Mouse (Mus musculus): ENCODE measurements around the gene Cfap77. TPM values are rescaled to one million over a fixed set of nuclear protein-coding genes. Genes with fewer than 3 reads are reported as not detected.

Cfap77 gene
- polyA plus RNA-seq, 1 experiment, result 0.06 TPM

DNA sequence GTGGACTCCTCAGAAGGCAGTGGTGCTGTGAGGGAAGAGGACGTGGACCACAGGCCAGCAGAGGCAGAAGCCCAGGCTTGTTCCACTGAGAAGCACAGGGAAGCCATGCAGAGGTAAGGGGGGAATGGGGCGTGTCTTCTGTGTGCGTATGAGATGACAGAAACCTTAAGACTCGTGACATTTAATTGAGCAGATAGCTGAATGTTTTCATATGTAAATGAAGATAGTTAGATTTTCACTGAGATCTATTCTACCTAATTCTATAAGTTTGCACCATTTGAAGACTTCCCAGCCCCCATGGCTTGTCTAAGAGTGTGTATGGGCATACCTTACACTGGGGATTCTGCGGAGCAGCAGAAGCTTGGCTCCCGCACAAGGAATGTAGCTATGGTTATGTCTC lies 10.9 kb upstream of the Cfap77 start:
- H3K79me2 ChIP-seq (ENCODE audit: control insufficient read depth, insufficient read depth), result peaks cover 19% of the 10 kb centered on the region
- H3K36me3 ChIP-seq (ENCODE audit: control insufficient read depth, insufficient read depth), result peaks cover 20% of the 10 kb centered on the region
- H3K4me2 ChIP-seq (ENCODE audit: low read depth), result no peak overlapping the region
- H3K27me3 ChIP-seq (ENCODE audit: control insufficient read depth, insufficient read depth, insufficient read length), result no peaks in the 10 kb centered on the region
- H3ac ChIP-seq (ENCODE audit: control insufficient read depth, insufficient read length), result no peak overlapping the region
- no peak overlapping the region for H3K4me3 ChIP-seq
- TF ChIP-seq POLR2A (IDR thresholded peaks at IDR 0.05; ENCODE audit: insufficient read length, low read depth) (no peak), USF1 (IDR thresholded peaks at IDR 0.05; ENCODE audit: low read depth) (no peak), TCF12 (IDR thresholded peaks at IDR 0.05; ENCODE audit: insufficient read depth, poor library complexity, severe bottlenecking) (no peak), MYOG (IDR thresholded peaks at IDR 0.05; ENCODE audit: control insufficient read depth in 1 of 3, insufficient read depth in 1 of 3, insufficient read length in 2 of 3, low read depth in 2 of 3) (no peak), POLR2AphosphoS2 (IDR thresholded peaks at IDR 0.05; ENCODE audit: insufficient read length, low read depth) (no peak)

DNA sequence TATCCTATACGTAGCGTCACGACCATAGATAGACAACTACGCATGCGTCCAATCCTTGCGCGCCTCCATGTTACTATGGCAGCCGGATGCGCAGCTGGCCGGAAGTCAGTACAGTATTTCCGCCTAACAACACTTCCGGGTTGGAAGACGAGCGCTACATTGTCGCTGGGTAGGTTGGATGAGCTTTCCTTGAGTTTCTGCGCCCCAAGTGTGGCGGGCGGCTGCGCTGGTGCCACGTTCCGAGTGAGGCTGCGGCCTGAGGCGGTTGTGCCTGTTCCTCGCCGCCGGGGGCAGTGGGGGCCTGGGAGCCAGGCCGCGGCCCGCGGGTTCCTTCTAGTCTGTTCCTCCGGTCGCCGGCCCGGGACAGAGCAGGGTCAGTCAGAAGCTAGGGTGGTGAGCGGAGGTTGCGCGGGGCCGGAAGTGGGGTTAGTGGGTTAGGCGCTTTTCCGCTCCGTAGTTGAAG lies 5.3 kb upstream of the Cfap77 start, which contains the start of gene Ttf1:
TSS of gene Ttf1 (plus strand) at position 128 of the 463 bp plus-strand sequence.
- peaks cover under 1% of the 10 kb centered on the region for H3K27me3 ChIP-seq (ENCODE audit: control insufficient read depth, insufficient read depth, insufficient read length)
- H3ac ChIP-seq (ENCODE audit: control insufficient read depth, insufficient read length), result peak within 1 kb of the TSS; percentile 51
- TF ChIP-seq MYOD1 (IDR thresholded peaks at IDR 0.05; ENCODE audit: control insufficient read depth in 1 of 3, insufficient read length in 2 of 3, low read depth in 2 of 3) (peak in 2 of 3 experiments; percentile 48 to 49), CEBPB (IDR thresholded peaks at IDR 0.05; ENCODE audit: insufficient read depth, poor library complexity, severe bottlenecking) (no peak), POLR2AphosphoS2 (IDR thresholded peaks at IDR 0.05; ENCODE audit: insufficient read length, low read depth) (peak; percentile 69), MYOG (IDR thresholded peaks at IDR 0.05; ENCODE audit: control insufficient read depth in 1 of 3, insufficient read depth in 1 of 3, insufficient read length in 2 of 3, low read depth in 2 of 3) (peak in 2 of 3 experiments; percentile 20 to 40), POLR2A (IDR thresholded peaks at IDR 0.05; ENCODE audit: insufficient read length, low read depth) (peak; percentile 70), TCF3 (IDR thresholded peaks at IDR 0.05; ENCODE audit: insufficient read length, low read depth) (no peak)
- H3K4me2 ChIP-seq (ENCODE audit: low read depth), result peak within 1 kb of the TSS; percentile 90
- H3K4me3 ChIP-seq, result peak within 1 kb of the TSS; percentile 78
- H3K79me2 ChIP-seq (ENCODE audit: control insufficient read depth, insufficient read depth), result peaks cover 21% of the 10 kb centered on the region
- no peaks in the 10 kb centered on the region for H3K36me3 ChIP-seq (ENCODE audit: control insufficient read depth, insufficient read depth)

DNA sequence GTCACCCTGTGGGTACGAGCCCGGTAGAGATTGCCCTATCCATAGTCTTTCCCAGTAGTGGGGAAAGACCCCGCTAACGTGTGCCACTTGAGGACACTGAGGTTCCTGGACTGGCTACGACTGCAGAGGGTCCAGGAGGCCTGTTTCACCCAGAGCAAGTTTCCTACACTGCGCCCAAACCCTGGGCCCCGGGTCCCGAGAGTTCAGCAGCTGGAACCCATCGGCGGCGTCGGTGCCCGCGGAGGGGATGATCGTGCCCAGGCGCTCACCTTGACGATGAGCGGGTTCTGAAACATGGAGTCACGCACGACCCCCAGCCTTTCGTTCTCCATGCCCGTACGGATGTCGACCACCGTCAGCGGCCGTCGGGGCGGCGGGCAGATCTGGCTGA lies 326 bp downstream of the Cfap77 start:
- Histone ChIP-seq H3K27me3 (ENCODE audit: control insufficient read depth, insufficient read depth, insufficient read length) (peaks cover 12% of the 10 kb centered on the region), H3K36me3 (ENCODE audit: control insufficient read depth, insufficient read depth) (no peaks in the 10 kb centered on the region), H3K79me2 (ENCODE audit: control insufficient read depth, insufficient read depth) (no peaks in the 10 kb centered on the region), H3ac (ENCODE audit: control insufficient read depth, insufficient read length) (no peak overlapping the region), H3K4me3 (peak overlapping the region; percentile 14), H3K4me2 (ENCODE audit: low read depth) (peak overlapping the region; percentile 77)
- TF ChIP-seq E2F4 (IDR thresholded peaks at IDR 0.05; ENCODE audit: insufficient read depth) (no peak), MYOD1 (IDR thresholded peaks at IDR 0.05; ENCODE audit: control insufficient read depth in 1 of 3, insufficient read length in 2 of 3, low read depth in 2 of 3) (no peak), POLR2A (IDR thresholded peaks at IDR 0.05; ENCODE audit: insufficient read length, low read depth) (no peak), POLR2AphosphoS2 (IDR thresholded peaks at IDR 0.05; ENCODE audit: insufficient read length, low read depth) (no peak), TCF12 (IDR thresholded peaks at IDR 0.05; ENCODE audit: insufficient read depth, poor library complexity, severe bottlenecking) (no peak), CEBPB (IDR thresholded peaks at IDR 0.05; ENCODE audit: insufficient read depth, poor library complexity, severe bottlenecking) (no peak), MYOG (IDR thresholded peaks at IDR 0.05; ENCODE audit: control insufficient read depth in 1 of 3, insufficient read depth in 1 of 3, insufficient read length in 2 of 3, low read depth in 2 of 3) (no peak), USF1 (IDR thresholded peaks at IDR 0.05; ENCODE audit: low read depth) (no peak)

DNA sequence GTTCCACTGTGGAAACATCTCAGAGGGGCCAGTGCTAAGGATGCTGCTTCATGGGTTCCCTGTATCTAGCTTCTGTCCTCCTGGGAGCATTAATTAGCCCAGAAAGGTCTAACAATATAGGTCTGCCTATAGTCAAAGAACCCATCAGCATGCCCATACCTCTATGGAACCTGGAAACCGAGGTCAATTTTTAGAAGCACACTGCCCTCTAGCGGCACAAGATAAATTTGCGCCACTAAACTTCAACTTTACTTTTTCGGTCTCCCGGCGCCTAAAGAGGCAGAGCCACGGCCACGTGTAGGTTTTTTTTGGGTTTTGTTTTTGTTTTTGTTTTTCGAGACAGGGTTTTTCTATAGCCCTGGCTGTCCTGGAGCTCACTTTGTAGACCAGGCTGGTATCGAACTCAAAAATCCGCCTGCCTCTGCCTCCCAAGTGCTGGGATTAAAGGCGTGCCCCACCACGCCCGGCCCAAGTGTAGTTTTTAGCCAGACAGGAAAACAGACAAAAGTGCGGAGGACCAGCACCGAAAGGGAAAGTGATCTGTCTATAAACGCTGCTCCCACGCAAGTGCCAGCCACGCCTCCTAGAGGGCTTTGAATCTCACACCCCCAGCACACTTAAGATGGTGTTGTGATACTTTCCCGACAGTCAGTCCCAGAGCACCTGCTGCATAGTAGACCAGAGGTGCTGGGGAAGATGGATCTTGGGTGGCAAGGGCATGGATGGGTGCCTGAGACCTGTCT lies 893 bp downstream of the Cfap77 start:
- Histone ChIP-seq H3K79me2 (ENCODE audit: control insufficient read depth, insufficient read depth) (no peaks in the 10 kb centered on the region), H3K27me3 (ENCODE audit: control insufficient read depth, insufficient read depth, insufficient read length) (peaks cover 17% of the 10 kb centered on the region), H3K36me3 (ENCODE audit: control insufficient read depth, insufficient read depth) (no peaks in the 10 kb centered on the region), H3ac (ENCODE audit: control insufficient read depth, insufficient read length) (no peak overlapping the region), H3K4me2 (ENCODE audit: low read depth) (peak overlapping the region; percentile 77), H3K4me3 (peak overlapping the region; percentile 14)
- TF ChIP-seq E2F4 (IDR thresholded peaks at IDR 0.05; ENCODE audit: insufficient read depth) (no peak), USF1 (IDR thresholded peaks at IDR 0.05; ENCODE audit: low read depth) (no peak)

DNA sequence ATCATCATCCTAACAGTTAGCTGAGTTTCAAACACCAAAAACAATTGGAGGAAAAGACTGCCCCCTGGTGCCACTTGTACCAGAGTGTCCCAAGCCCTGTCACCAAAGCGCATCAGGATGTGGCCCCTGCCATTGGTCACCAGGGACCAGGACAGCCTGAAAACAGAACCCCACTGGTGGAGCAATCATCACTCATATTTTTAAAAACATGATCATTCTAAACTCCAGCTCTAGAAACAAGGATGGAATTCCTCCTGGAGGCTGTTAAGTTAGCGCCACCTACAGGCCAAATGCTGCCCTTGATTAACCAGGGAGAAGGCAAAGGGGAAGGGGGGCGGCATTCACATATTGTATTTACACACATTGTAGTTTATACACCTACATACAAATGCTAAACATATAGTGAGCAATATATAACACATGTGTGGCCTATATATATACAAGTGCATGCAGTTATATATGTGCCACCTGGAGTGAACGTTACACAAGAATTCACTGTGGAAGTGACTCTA lies 1.9 kb downstream of the Cfap77 start:
- no peak overlapping the region for H3ac ChIP-seq (ENCODE audit: control insufficient read depth, insufficient read length)
- no peaks in the 10 kb centered on the region for H3K36me3 ChIP-seq (ENCODE audit: control insufficient read depth, insufficient read depth)
- peak overlapping the region; percentile 56 for H3K4me2 ChIP-seq (ENCODE audit: low read depth)
- H3K4me3 ChIP-seq, result no peak overlapping the region
- peaks cover 23% of the 10 kb centered on the region for H3K27me3 ChIP-seq (ENCODE audit: control insufficient read depth, insufficient read depth, insufficient read length)
- TF ChIP-seq POLR2A (IDR thresholded peaks at IDR 0.05; ENCODE audit: insufficient read length, low read depth) (no peak), E2F4 (IDR thresholded peaks at IDR 0.05; ENCODE audit: insufficient read depth) (no peak), MYOD1 (IDR thresholded peaks at IDR 0.05; ENCODE audit: control insufficient read depth in 1 of 3, insufficient read length in 2 of 3, low read depth in 2 of 3) (no peak), TCF3 (IDR thresholded peaks at IDR 0.05; ENCODE audit: insufficient read length, low read depth) (no peak), USF1 (IDR thresholded peaks at IDR 0.05; ENCODE audit: low read depth) (no peak), CEBPB (IDR thresholded peaks at IDR 0.05; ENCODE audit: insufficient read depth, poor library complexity, severe bottlenecking) (no peak), MYOG (IDR thresholded peaks at IDR 0.05; ENCODE audit: control insufficient read depth in 1 of 3, insufficient read depth in 1 of 3, insufficient read length in 2 of 3, low read depth in 2 of 3) (no peak), POLR2AphosphoS2 (IDR thresholded peaks at IDR 0.05; ENCODE audit: insufficient read length, low read depth) (no peak), TCF12 (IDR thresholded peaks at IDR 0.05; ENCODE audit: insufficient read depth, poor library complexity, severe bottlenecking) (no peak), REST (IDR thresholded peaks at IDR 0.05; ENCODE audit: insufficient read depth, insufficient read length) (no peak), MAX (IDR thresholded peaks at IDR 0.05; ENCODE audit: low read depth) (no peak), SRF (IDR thresholded peaks at IDR 0.05; ENCODE audit: control insufficient read depth, insufficient read length, low read depth) (no peak)
- no peaks in the 10 kb centered on the region for H3K79me2 ChIP-seq (ENCODE audit: control insufficient read depth, insufficient read depth)
